Comparison of ENCODE assay signal across 8 mouse cellular contexts in genomic region chr6:28981585-28981948, GRCm38 (mm10).
A peak's percentile ranks its signal among the peaks of the same experiment; 100 is the strongest.
DNase-seq lines count a peak whose midpoint lies in the region; ATAC-seq and TF ChIP-seq lines count a peak whose summit lies in the region.
"Had no signal": no experiment of that assay in that cellular context is flagged by ENCODE, and none has a peak within 500 bp of the region (broad histone marks: within the 10 kb centered on the region; RNA-seq: fewer than 3 reads in every experiment).

No protein-coding gene starts in this region.

- peak; percentile 50 for ATAC-seq in forebrain, embryonic 12.5 days (ENCODE audit: low FRiP score)
- no peak for ATAC-seq in limb, embryonic 14.5 days (ENCODE audit: low FRiP score, low read depth)

- WGBS in forebrain, embryonic 12.5 days, result 4% methylated on average over 18 of the region's 18 CpGs
- 5% methylated on average over 18 of the region's 18 CpGs for WGBS in limb, embryonic 14.5 days
- WGBS in small intestine, adult 2 months, result 11% methylated on average over 18 of the region's 18 CpGs

- TF ChIP-seq CTCF in layer of hippocampus, adult 2 months (conservative IDR thresholded peaks at IDR 0.05), result no peak
- TF ChIP-seq CTCF in small intestine, adult 2 months (IDR thresholded peaks at IDR 0.05; ENCODE audit: extremely low read depth, insufficient read length, insufficient replicate concordance, low read depth, low read length), result no peak

- no peak for TF ChIP-seq POLR2A in limb, embryonic 14.5 days (IDR thresholded peaks at IDR 0.05; ENCODE audit: borderline replicate concordance, extremely low read depth, insufficient read depth, insufficient read length)
- TF ChIP-seq POLR2A in small intestine, adult 2 months (IDR thresholded peaks at IDR 0.05; ENCODE audit: low read depth, low read length), result no peak

- H3K9ac ChIP-seq in forebrain, embryonic 12.5 days, result peak overlapping the region; percentile 49
- H3K9ac ChIP-seq in limb, embryonic 14.5 days (ENCODE audit: low read depth, low read length, severe bottlenecking), result no peak overlapping the region

- H3K4me1 ChIP-seq in forebrain, embryonic 12.5 days, result peaks cover 19% of the 10 kb centered on the region
- peaks cover 6% of the 10 kb centered on the region for H3K4me1 ChIP-seq in limb, embryonic 14.5 days (ENCODE audit: control insufficient read depth, insufficient read depth, low read length)
- H3K4me1 ChIP-seq in small intestine, adult 2 months (ENCODE audit: control insufficient read depth, insufficient read depth, insufficient read length, low read length), result no peaks in the 10 kb centered on the region

- H3K27ac ChIP-seq in layer of hippocampus, adult 2 months, result peak overlapping the region; percentile 87
- H3K27ac ChIP-seq in forebrain, embryonic 12.5 days, result no peak overlapping the region
- no peak overlapping the region for H3K27ac ChIP-seq in limb, embryonic 14.5 days (replicated peaks; ENCODE audit: low read depth, low read length)
- no peak overlapping the region for H3K27ac ChIP-seq in small intestine, adult 2 months (ENCODE audit: insufficient read depth, low read depth, low read length)

- peak overlapping the region; percentile 68 for H3K4me3 ChIP-seq in layer of hippocampus, adult 2 months
- H3K4me3 ChIP-seq in forebrain, embryonic 12.5 days (replicated peaks), result peak overlapping the region; percentile 55
- peak overlapping the region; percentile 40 for H3K4me3 ChIP-seq in limb, embryonic 14.5 days (replicated peaks; ENCODE audit: low read length)
- H3K4me3 ChIP-seq in small intestine, adult 2 months (ENCODE audit: low read depth, low read length), result peak overlapping the region; percentile 41
- H3K4me3 ChIP-seq: erythroblast, embryonic 14.5 days had no signal

- H3K36me3 ChIP-seq in forebrain, embryonic 12.5 days (replicated peaks), result no peaks in the 10 kb centered on the region
- H3K36me3 ChIP-seq in limb, embryonic 14.5 days (ENCODE audit: control insufficient read depth, insufficient read depth, low read length), result no peaks in the 10 kb centered on the region
- no peaks in the 10 kb centered on the region for H3K36me3 ChIP-seq in small intestine, adult 2 months (ENCODE audit: control insufficient read depth, insufficient read depth, low read length)

- peak overlapping the region; percentile 91 for H3K4me2 ChIP-seq in forebrain, embryonic 12.5 days
- H3K4me2 ChIP-seq in limb, embryonic 14.5 days (replicated peaks; ENCODE audit: low read depth, low read length, severe bottlenecking), result peak overlapping the region; percentile 72

- no peak for DNase-seq in layer of hippocampus, adult 2 months (ENCODE audit: low spot score in 2 of 2)
- DNase-seq in layer of hippocampus, postnatal 36 days, result no peak
- DNase-seq in limb, embryonic 14.5 days (ENCODE audit: low spot score), result no peak
- DNase-seq in adrenal gland, adult (ENCODE audit: inconsistent age in 2 of 2, low spot score in 1 of 2), result no peak
- DNase-seq in urinary bladder, postnatal 36 days (ENCODE audit: low spot score in 2 of 2), result no peak

- no peaks in the 10 kb centered on the region for H3K9me3 ChIP-seq in forebrain, embryonic 12.5 days
- no peaks in the 10 kb centered on the region for H3K9me3 ChIP-seq in limb, embryonic 14.5 days (ENCODE audit: control insufficient read depth, low read length)

- H3K27me3 ChIP-seq in forebrain, embryonic 12.5 days, result peaks cover 71% of the 10 kb centered on the region
- peaks cover 35% of the 10 kb centered on the region for H3K27me3 ChIP-seq in limb, embryonic 14.5 days (ENCODE audit: control insufficient read depth, insufficient read depth, low read length)
- H3K27me3 ChIP-seq in small intestine, adult 2 months (ENCODE audit: control insufficient read depth, insufficient read depth, low read length), result peaks cover 24% of the 10 kb centered on the region
